Mouse (Mus musculus) adrenal gland, postnatal 4 days (tissue): ENCODE data around the gene Hip1r. TPM values are rescaled to one million over a fixed set of nuclear protein-coding genes. Genes with fewer than 3 reads are reported as not detected.

Experiments
- DNase-seq, 2 experiments: peaks; one replicate each; pipeline ENCODE4 v3.0.0; 2021 to 2022; ENCODE audit warnings: low spot score in 2 of 2, mixed read lengths in 2 of 2
- total RNA-seq, 2 experiments: library from RNA; stranded (reverse); gene quantifications; 2 replicates each; pipeline ENCODE4 v1.2.3; 2021

Gene Hip1r
- total RNA-seq, 2 experiments from 2014 or later: 16.3 to 23.6 TPM

GRCm38 (mm10) chr5:124014791-124015251, 41.4 kb downstream of the Hip1r start:
- DNase-seq: no peak

DNA sequence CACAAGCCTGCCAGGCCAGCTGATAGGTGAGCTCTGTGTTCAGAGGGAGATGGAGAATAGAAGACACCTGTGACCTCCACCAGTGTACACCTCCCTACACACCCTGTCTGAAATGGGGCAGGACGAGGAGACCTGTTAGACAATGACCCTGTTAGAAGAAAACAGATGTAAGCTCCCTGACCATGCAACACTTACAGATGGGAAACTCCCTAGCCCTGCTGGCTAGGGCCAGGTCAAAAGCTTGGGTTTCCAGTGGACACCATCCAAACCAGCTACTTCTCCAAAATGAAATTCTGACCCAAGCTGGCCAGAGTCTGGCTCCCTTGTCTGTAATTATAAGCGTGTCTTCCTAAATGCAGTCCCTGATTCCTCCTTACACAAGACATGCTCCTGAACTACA, 42.3 kb downstream of the Hip1r start:
- no peak for DNase-seq

DNA sequence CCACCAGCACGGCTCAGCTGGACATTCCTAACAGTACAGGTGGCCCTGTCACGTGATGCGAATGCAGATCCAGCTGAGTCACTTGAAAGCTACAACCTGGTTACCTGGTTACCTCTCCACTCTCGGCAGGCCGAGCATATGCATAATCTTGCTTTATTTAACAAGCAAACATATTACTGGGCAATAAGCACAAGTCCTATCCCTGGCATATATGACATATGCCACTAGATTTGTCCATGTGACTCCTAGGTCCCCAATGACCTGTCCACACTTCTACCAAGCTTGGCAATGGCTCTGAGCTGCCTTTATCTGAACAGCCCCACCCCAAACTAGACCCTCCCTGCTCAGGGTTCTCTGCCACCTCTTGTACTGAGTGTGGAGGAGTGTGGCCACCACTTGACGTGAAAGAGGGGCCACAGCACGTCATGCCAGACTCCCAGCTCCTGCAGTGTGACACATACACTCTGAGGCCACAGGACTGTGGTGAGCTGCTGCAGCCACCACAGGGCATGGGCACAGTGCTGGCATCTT, 42.9 kb downstream of the Hip1r start:
- DNase-seq: no peak

- no peak for DNase-seq
Measured at GRCm38 (mm10) chr5:124017941-124018340, 44.5 kb downstream of the Hip1r start.

DNA sequence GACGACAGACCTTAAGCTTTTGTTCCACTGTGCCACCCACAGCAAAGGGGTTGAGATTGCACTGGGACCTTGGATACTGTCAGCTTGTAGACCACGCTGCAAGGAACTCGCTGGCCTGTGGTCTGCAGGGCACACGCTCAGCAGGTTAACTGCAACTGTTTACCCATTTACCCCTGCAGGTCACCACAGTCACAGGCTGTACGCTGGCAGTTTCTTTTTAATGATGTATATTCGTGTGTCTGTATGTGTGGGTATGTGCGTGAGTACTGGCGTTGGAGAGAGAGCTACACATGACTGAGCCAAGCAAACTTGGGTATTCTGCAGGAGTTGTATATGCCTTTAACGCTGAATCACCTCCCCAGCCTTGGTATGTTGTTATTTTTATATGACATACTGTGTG, 45.2 kb downstream of the Hip1r start:
- no peak for DNase-seq

GRCm38 (mm10) chr5:124019348-124020216, 46.2 kb downstream of the Hip1r start:
- DNase-seq: no peak

DNA sequence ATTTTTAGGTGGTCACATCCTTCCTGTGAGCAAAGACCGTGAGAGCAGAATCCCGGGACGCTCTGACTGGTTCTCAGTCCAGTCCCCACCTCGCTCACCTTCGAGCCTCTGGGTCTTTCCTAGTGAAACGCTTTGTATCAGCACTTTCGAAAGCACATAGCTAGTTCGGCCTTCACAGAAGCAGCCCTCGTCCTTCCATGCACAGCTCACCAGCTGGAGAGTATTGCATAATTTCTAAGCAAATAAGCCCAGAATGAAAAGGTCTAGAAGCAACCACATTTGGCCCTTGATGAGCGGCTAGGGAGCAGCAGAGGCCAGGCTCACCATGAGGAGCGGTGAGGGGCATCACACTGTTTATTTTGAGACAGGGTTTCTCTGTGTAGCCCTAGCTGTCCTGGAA, 47.7 kb downstream of the Hip1r start:
- DNase-seq: no peak

DNA sequence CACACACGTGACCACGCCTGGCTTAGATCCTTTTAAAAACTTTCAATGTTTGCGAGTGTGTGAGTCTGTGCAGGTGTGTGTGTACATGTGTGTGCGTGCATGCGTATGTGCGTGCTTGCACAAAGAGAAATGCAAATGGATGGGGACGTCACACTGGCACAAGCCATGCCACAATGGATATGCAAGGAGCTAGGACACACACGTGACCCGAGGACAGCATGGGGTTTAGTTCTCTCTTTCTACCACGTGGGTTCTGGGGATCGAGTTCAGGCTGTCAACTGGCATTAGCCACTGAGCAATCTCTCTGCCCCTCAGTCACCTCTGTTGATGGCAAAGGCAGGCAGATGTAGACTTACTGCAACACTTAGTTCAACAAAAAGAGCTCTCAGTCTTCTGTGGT, 48.3 kb downstream of the Hip1r start:
- DNase-seq: no peak

GRCm38 (mm10) chr5:124022365-124022764, 48.9 kb downstream of the Hip1r start:
- DNase-seq: no peak

DNA sequence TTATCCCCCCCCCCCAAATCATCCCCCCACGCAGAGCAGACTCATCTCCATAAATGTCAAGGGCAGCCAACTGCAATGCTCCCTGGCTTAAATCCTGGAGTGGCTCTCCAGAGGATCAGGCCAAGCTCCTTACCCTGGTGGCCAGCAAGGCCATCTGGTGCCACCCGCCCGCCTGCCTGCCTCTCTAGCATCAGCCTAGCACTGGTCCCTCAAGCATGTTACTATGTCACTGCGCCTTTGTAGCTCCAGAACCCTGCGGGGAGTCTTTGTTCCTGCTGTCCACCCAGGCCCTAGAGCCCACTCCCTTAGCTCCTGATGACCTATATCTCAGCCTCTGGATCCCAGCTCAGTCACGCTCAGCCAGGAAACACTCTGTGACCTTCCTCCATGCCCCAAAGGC, 51.2 kb downstream of the Hip1r start:
- no peak for DNase-seq

GRCm38 (mm10) chr5:124025146-124025545, 51.7 kb downstream of the Hip1r start:
- no peak for DNase-seq

DNA sequence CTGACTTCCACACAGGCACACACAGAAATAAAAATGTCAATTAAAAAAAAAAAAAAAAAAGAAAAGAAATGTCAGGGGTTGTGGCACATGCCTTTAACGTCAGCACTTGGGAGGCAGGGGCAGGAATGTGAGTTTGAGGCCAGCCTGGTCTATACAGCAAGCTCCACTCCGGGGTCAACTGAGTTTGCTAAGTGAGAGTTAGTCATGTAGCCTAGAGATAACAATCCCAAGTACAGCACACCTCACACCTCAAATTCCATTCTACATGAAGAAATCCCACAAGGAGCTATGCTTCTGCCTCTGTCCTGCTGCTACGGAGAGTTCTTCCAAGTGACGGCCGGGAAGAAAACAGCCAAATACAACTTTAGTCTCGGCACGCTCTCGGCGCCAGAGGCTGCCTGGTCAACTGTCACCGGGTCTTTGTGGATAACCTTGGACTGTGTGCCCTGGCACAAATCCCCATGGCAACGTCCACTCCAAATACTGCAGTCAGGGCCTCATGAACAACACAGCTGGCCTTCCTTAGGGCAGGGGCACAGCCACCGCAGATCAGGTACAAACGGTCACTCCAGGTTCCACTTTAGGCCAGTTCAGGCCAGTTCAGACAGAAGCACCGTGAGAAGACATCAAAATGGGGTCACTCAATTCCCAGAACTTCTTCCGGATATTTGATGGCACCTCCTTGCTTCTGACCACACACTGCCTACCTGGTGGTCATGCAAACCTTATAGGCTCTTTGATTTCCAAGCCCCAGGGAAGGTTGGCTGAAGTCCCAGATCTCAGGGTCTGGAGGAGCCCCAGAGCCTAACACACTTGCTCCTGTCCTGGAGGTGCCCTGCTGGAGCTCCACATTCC, 52.4 kb downstream of the Hip1r start:
- DNase-seq: no peak

- DNase-seq: no peak
Measured at GRCm38 (mm10) chr5:124026568-124026967, 53.1 kb downstream of the Hip1r start.

- DNase-seq: no peak
Measured at GRCm38 (mm10) chr5:124027702-124028470, 54.5 kb downstream of the Hip1r start.

GRCm38 (mm10) chr5:124028680-124029079, 55.3 kb downstream of the Hip1r start:
- no peak for DNase-seq

DNA sequence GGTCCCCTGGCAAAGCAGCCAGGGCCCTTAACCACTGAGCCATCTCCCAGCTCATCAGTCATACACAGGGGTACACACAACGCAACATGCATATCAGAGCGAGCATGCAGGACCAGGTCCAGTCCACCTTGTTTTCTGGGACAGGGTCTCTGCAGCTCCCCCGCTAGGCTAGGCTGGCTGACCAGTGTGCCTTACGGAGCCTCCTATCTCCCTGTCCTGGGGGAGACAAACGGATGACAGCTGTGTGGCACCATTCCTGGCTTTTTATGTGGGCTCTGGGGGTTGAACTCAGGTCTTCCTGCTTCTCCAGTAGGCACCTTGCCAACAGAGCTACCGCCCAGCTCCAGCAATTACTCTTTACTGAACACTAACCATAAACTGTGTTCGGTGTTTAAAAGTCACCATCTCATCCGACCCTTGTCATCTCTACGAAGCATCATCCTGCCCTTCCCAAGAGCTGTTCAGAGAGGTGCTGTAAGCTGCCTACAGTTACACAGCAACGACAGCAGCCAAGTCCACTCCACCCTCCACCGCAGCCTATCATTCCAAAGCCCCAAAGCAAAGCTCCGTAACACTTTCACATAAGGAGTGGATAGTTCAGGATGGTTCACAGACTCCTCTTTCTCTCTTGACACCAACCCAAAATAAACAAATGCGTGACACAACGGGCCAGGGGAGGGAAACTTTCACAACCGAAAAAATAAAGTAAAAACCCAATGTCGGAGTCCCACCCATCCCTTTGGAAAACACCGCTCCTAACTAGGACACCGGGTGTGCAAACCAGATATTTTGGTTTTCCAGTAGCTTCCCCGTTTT, 56.0 kb downstream of the Hip1r start:
- no peak for DNase-seq

- DNase-seq: no peak
Measured at GRCm38 (mm10) chr5:124030386-124031067, 57.1 kb downstream of the Hip1r start.

DNA sequence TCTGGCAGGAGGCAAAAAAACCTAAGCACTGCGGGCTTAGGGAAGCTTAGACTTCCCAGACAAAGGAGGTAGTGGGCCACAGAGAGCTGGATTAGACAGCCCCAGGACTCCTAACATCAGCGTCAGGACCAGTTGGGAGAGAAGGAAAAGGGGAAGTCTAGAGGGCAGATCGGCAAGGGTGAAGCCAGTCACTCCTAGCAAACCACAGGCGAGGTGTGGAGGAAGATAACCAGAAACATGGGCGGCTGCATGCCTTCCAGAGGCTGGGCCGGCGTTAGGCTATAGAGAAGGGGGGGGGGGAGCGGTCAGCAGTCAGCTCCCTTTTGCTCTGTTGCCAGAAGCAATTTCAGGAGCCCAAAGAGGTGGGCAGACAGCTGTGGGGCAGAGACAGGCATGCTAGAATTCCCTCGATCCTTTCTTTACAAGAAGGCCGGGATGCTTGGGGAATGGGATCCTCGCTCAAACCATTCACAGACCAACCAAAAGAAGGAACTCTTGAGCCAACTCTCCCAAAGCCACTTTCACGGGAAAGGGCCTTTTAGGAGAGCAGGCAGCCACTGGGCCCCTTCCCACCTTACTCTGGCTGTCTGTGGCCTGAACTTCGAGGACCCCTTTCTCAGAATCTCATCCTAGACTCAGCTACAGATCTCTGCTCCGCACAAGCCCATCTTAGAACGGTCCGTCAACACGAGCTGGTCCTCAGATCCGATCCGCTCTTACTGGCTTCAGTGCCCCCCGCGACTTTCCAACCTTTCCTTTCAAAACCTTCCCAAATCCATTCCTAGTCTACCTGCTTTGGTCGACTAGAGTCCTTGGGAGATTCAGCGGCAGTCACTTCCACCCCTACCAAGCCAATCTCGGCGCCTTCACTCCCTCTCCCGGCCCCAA, 57.9 kb downstream of the Hip1r start:
- DNase-seq: no peak
